Mouse (Mus musculus): ENCODE measurements around the gene Eif2ak1.

DNA sequence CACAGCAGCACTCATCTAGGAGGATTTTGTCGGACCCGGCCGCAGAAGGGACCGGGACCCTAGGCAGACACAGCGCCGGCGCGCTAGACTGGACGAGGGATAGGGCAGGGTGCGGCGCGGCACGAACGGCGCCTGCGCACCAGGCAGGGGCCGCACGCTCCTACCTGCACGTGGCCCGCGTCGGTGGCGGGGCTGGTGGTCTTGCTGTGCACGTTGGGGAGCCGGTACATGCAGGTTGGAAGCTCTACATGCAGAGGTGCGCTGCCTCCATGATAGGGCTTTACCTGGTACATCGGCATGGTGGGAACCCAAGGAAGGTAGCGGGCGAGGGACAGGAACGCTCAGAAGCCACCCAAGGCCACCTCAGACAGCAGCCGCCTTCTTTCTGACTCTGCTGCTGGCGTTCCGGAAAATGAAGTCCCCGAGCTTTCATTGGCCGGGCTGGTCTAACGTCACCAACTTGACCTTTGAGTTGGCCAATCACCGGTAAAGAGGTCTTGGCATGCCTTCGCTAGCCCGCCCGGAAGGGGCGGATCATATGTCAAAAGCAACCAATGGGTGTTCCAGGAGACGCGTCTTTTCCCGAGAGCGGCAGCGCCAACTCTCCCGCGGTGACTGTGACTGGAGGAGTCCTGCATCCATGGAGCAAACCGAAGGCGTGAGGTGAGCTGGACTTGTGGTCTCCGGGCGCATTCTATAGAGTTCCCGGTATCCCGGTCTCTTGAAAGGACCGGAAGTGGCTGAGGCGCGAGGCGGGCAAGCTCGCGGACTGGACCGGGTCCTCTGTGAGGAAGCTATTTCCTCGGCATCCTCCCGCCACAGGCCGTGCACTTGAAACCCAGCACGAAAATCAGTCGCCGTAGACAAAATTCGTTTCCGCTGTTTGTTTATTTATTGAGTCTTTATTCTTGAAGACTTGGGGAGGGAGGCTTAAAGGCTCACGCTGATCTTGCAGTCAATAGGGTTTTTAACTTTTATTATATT, 92.1 kb downstream of the Eif2ak1 start, which contains the start of the genes Aimp2 and Pms2:
- TF ChIP-seq CTCF (IDR thresholded peaks at IDR 0.05; ENCODE audit: control insufficient read depth, insufficient read depth, insufficient replicate concordance, low read depth, low read length) (peak; percentile 21; the same call in 1 of the 2 replicates), POLR2A (IDR thresholded peaks at IDR 0.05; ENCODE audit: control insufficient read depth, low read depth, low read length) (peak; percentile 69)
